Mouse (Mus musculus) testis, adult 2 months (tissue): ENCODE results near the gene Polr2a.

ENCODE experiments used
- CTCF ChIP-seq: fragments of 200-500 bp; IDR thresholded peaks from 2 replicates; pipeline ENCODE4 v1.5.1; 2012; ENCODE audit warnings: low read depth, mild to moderate bottlenecking, inconsistent platforms, low read length, moderate library complexity; ENCODE audit not compliant: control insufficient read depth, insufficient read depth, insufficient replicate concordance
- POLR2A ChIP-seq: fragments of 200-500 bp; IDR thresholded peaks from 2 replicates; pipeline ENCODE4 v1.6.1; 2012; ENCODE audit warnings: low read depth, mild to moderate bottlenecking, inconsistent platforms, low read length, moderate library complexity; ENCODE audit not compliant: control insufficient read depth

- TF ChIP-seq POLR2A (no peak), CTCF (no peak)
Measured at GRCm38 (mm10) chr11:69791420-69791819, 33.0 kb upstream of the Polr2a start.
